Mouse (Mus musculus) C2C12 (cell line): ENCODE data around the gene 9330182L06Rik.

Experiments used
- CTCF ChIP-seq: IDR thresholded peaks from one replicate; pipeline ENCODE4 v1.5.1; 2011; ENCODE audit not compliant: control insufficient read depth, insufficient read depth, insufficient read length
- MAX ChIP-seq: IDR thresholded peaks from one replicate; pipeline ENCODE4 v1.6.1; 2011; ENCODE audit warnings: mild to moderate bottlenecking, control low read depth

DNA sequence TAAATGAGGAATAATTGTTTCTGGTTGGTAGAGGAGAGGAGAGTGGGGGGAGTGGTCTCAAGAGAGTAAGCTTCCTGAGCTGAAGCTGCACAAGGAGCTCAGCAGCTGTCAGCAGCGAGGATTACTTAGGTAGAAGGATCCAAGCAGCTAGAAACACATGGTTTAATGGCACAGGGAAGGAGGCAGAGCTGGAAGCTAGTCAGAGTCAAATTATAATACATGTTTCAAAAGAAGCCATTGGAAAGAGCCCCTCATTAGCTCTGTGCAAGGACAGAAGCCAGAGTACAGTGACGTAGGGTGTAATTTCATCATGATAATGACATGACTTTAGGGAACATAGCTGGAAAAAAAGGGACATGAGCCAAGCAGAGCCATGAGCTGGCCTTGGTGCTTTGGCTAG, 92.2 kb downstream of the 9330182L06Rik start:
- TF ChIP-seq CTCF (no peak), MAX (no peak)
